Mouse (Mus musculus) urinary bladder, postnatal 14 days (tissue): Measurements from ENCODE around the gene Gch1.

Source experiments
- DNase-seq: peaks from one replicate; pipeline ENCODE4 v3.0.0; 2021; ENCODE audit warnings: low spot score

The Gch1 gene

GRCm38 (mm10) chr14:47205270-47205972 lies 16.2 kb upstream of the Gch1 start:
- no peak for DNase-seq

- no peak for DNase-seq
Measured at GRCm38 (mm10) chr14:47197340-47197739, 8.1 kb upstream of the Gch1 start.

GRCm38 (mm10) chr14:47196711-47197110 lies 7.5 kb upstream of the Gch1 start:
- DNase-seq: no peak

GRCm38 (mm10) chr14:47194096-47194495 lies 4.9 kb upstream of the Gch1 start:
- DNase-seq: no peak

GRCm38 (mm10) chr14:47193506-47193905 lies 4.3 kb upstream of the Gch1 start:
- DNase-seq: no peak

- DNase-seq: no peak
Measured at GRCm38 (mm10) chr14:47191861-47192260, 2.6 kb upstream of the Gch1 start.

- DNase-seq: no peak
Measured at GRCm38 (mm10) chr14:47190626-47191025, 1.4 kb upstream of the Gch1 start.

- no peak for DNase-seq
Measured at GRCm38 (mm10) chr14:47189635-47189955, 382 bp upstream of the Gch1 start.

GRCm38 (mm10) chr14:47188475-47188847 lies 752 bp downstream of the Gch1 start:
- no peak for DNase-seq

GRCm38 (mm10) chr14:47187666-47188360 lies 1.4 kb downstream of the Gch1 start:
- DNase-seq: no peak

GRCm38 (mm10) chr14:47187261-47187660 lies 2.0 kb downstream of the Gch1 start:
- no peak for DNase-seq

- DNase-seq: no peak
Measured at GRCm38 (mm10) chr14:47186561-47186960, 2.7 kb downstream of the Gch1 start.

GRCm38 (mm10) chr14:47181497-47182290 lies 7.5 kb downstream of the Gch1 start:
- DNase-seq: peak; percentile 66

GRCm38 (mm10) chr14:47178851-47179250 lies 10.4 kb downstream of the Gch1 start:
- DNase-seq: no peak

GRCm38 (mm10) chr14:47177846-47178414 lies 11.3 kb downstream of the Gch1 start:
- peak; percentile 20 for DNase-seq

- DNase-seq: no peak
Measured at GRCm38 (mm10) chr14:47176226-47176625, 13.0 kb downstream of the Gch1 start.

- DNase-seq: no peak
Measured at GRCm38 (mm10) chr14:47175136-47175535, 14.1 kb downstream of the Gch1 start.

GRCm38 (mm10) chr14:47172073-47172472 lies 17.1 kb downstream of the Gch1 start:
- DNase-seq: no peak

GRCm38 (mm10) chr14:47170499-47171109 lies 18.6 kb downstream of the Gch1 start:
- no peak for DNase-seq

- DNase-seq: no peak
Measured at GRCm38 (mm10) chr14:47169677-47170410, 19.4 kb downstream of the Gch1 start.

- no peak for DNase-seq
Measured at GRCm38 (mm10) chr14:47165741-47166140, 23.5 kb downstream of the Gch1 start.

- DNase-seq: no peak
Measured at GRCm38 (mm10) chr14:47165117-47165516, 24.1 kb downstream of the Gch1 start.
